Mouse (Mus musculus): Measurements from ENCODE around the gene Srd5a1.

GRCm38 (mm10) chr13:69592226-69592625 lies 19.0 kb downstream of the Srd5a1 start:
- TF ChIP-seq CTCF (IDR thresholded peaks at IDR 0.05; ENCODE audit: low read depth, low read length) (no peak), POLR2A (IDR thresholded peaks at IDR 0.05; ENCODE audit: borderline replicate concordance, low read depth, low read length) (no peak)

Measured in bone marrow macrophage, adult 2 months (primary cell).